Mouse (Mus musculus): Measurements from ENCODE around the gene Pax3. TPM values are rescaled to one million over a fixed set of nuclear protein-coding genes. Genes with fewer than 3 reads are reported as not detected.

The Pax3 gene
- polyA plus RNA-seq, 1 experiment = 0.10 TPM

GRCm38 (mm10) chr1:78203086-78203614 is 6.2 kb upstream of the Pax3 start:
- H3K27me3 ChIP-seq (ENCODE audit: control insufficient read depth, insufficient read depth, insufficient read length) = no peaks in the 10 kb centered on the region
- H3K4me3 ChIP-seq = peak overlapping the region; percentile 33
- H3K4me2 ChIP-seq (ENCODE audit: low read depth) = peak overlapping the region; percentile 89
- no peak for TF ChIP-seq CEBPB (IDR thresholded peaks at IDR 0.05; ENCODE audit: insufficient read depth, poor library complexity, severe bottlenecking)
- TF ChIP-seq POLR2A (IDR thresholded peaks at IDR 0.05; ENCODE audit: insufficient read length, low read depth) = no peak
- no peak for TF ChIP-seq MAX (IDR thresholded peaks at IDR 0.05; ENCODE audit: low read depth)
- TF ChIP-seq MYOG (IDR thresholded peaks at IDR 0.05; ENCODE audit: control insufficient read depth in 1 of 3, insufficient read depth in 1 of 3, insufficient read length in 2 of 3, low read depth in 2 of 3) = no peak
- TF ChIP-seq MYOD1 (IDR thresholded peaks at IDR 0.05; ENCODE audit: control insufficient read depth in 1 of 3, insufficient read length in 2 of 3, low read depth in 2 of 3) = no peak
- TF ChIP-seq REST (IDR thresholded peaks at IDR 0.05; ENCODE audit: insufficient read depth, insufficient read length) = no peak
- no peak for TF ChIP-seq TCF3 (IDR thresholded peaks at IDR 0.05; ENCODE audit: insufficient read length, low read depth)
- TF ChIP-seq SRF (IDR thresholded peaks at IDR 0.05; ENCODE audit: control insufficient read depth, insufficient read length, low read depth) = no peak
- no peaks in the 10 kb centered on the region for H3K79me2 ChIP-seq (ENCODE audit: control insufficient read depth, insufficient read depth)
- no peaks in the 10 kb centered on the region for H3K36me3 ChIP-seq (ENCODE audit: control insufficient read depth, insufficient read depth)
- no peak overlapping the region for H3ac ChIP-seq (ENCODE audit: control insufficient read depth, insufficient read length)

GRCm38 (mm10) chr1:78202466-78203085 is 5.6 kb upstream of the Pax3 start:
- no peak overlapping the region for H3K4me2 ChIP-seq (ENCODE audit: low read depth)
- no peak overlapping the region for H3K4me3 ChIP-seq

GRCm38 (mm10) chr1:78201251-78202010 is 4.5 kb upstream of the Pax3 start:
- Histone ChIP-seq H3K36me3 (ENCODE audit: control insufficient read depth, insufficient read depth) (no peaks in the 10 kb centered on the region), H3K27me3 (ENCODE audit: control insufficient read depth, insufficient read depth, insufficient read length) (no peaks in the 10 kb centered on the region), H3K4me2 (ENCODE audit: low read depth) (no peak overlapping the region), H3K79me2 (ENCODE audit: control insufficient read depth, insufficient read depth) (no peaks in the 10 kb centered on the region), H3ac (ENCODE audit: control insufficient read depth, insufficient read length) (no peak overlapping the region), H3K4me3 (no peak overlapping the region)
- TF ChIP-seq MYOG (IDR thresholded peaks at IDR 0.05; ENCODE audit: control insufficient read depth in 1 of 3, insufficient read depth in 1 of 3, insufficient read length in 2 of 3, low read depth in 2 of 3) (no peak), REST (IDR thresholded peaks at IDR 0.05; ENCODE audit: insufficient read depth, insufficient read length) (no peak), POLR2A (IDR thresholded peaks at IDR 0.05; ENCODE audit: insufficient read length, low read depth) (no peak), CEBPB (IDR thresholded peaks at IDR 0.05; ENCODE audit: insufficient read depth, poor library complexity, severe bottlenecking) (no peak), MAX (IDR thresholded peaks at IDR 0.05; ENCODE audit: low read depth) (no peak), USF1 (IDR thresholded peaks at IDR 0.05; ENCODE audit: low read depth) (no peak), TCF3 (IDR thresholded peaks at IDR 0.05; ENCODE audit: insufficient read length, low read depth) (no peak), E2F4 (IDR thresholded peaks at IDR 0.05; ENCODE audit: insufficient read depth) (no peak)

More at GRCm38 (mm10) chr1:78202466-78203085, 5.6 kb upstream of the Pax3 start:
- H3K36me3 ChIP-seq (ENCODE audit: control insufficient read depth, insufficient read depth) = no peaks in the 10 kb centered on the region
- H3K27me3 ChIP-seq (ENCODE audit: control insufficient read depth, insufficient read depth, insufficient read length) = no peaks in the 10 kb centered on the region
- no peak overlapping the region for H3ac ChIP-seq (ENCODE audit: control insufficient read depth, insufficient read length)
- TF ChIP-seq POLR2AphosphoS2 (IDR thresholded peaks at IDR 0.05; ENCODE audit: insufficient read length, low read depth) (no peak), POLR2A (IDR thresholded peaks at IDR 0.05; ENCODE audit: insufficient read length, low read depth) (no peak), REST (IDR thresholded peaks at IDR 0.05; ENCODE audit: insufficient read depth, insufficient read length) (no peak), MYOG (IDR thresholded peaks at IDR 0.05; ENCODE audit: control insufficient read depth in 1 of 3, insufficient read depth in 1 of 3, insufficient read length in 2 of 3, low read depth in 2 of 3) (no peak), MAX (IDR thresholded peaks at IDR 0.05; ENCODE audit: low read depth) (no peak), USF1 (IDR thresholded peaks at IDR 0.05; ENCODE audit: low read depth) (no peak)
- H3K79me2 ChIP-seq (ENCODE audit: control insufficient read depth, insufficient read depth) = no peaks in the 10 kb centered on the region

- no peak overlapping the region for H3ac ChIP-seq (ENCODE audit: control insufficient read depth, insufficient read length)
- no peaks in the 10 kb centered on the region for H3K27me3 ChIP-seq (ENCODE audit: control insufficient read depth, insufficient read depth, insufficient read length)
- no peaks in the 10 kb centered on the region for H3K79me2 ChIP-seq (ENCODE audit: control insufficient read depth, insufficient read depth)
- H3K36me3 ChIP-seq (ENCODE audit: control insufficient read depth, insufficient read depth) = no peaks in the 10 kb centered on the region
- TF ChIP-seq SRF (IDR thresholded peaks at IDR 0.05; ENCODE audit: control insufficient read depth, insufficient read length, low read depth) (no peak), E2F4 (IDR thresholded peaks at IDR 0.05; ENCODE audit: insufficient read depth) (no peak), CEBPB (IDR thresholded peaks at IDR 0.05; ENCODE audit: insufficient read depth, poor library complexity, severe bottlenecking) (no peak), POLR2A (IDR thresholded peaks at IDR 0.05; ENCODE audit: insufficient read length, low read depth) (no peak), MYOD1 (IDR thresholded peaks at IDR 0.05; ENCODE audit: control insufficient read depth in 1 of 3, insufficient read length in 2 of 3, low read depth in 2 of 3) (no peak), REST (IDR thresholded peaks at IDR 0.05; ENCODE audit: insufficient read depth, insufficient read length) (no peak), TCF3 (IDR thresholded peaks at IDR 0.05; ENCODE audit: insufficient read length, low read depth) (no peak), USF1 (IDR thresholded peaks at IDR 0.05; ENCODE audit: low read depth) (no peak), MYOG (IDR thresholded peaks at IDR 0.05; ENCODE audit: control insufficient read depth in 1 of 3, insufficient read depth in 1 of 3, insufficient read length in 2 of 3, low read depth in 2 of 3) (no peak), MAX (IDR thresholded peaks at IDR 0.05; ENCODE audit: low read depth) (no peak), TCF12 (IDR thresholded peaks at IDR 0.05; ENCODE audit: insufficient read depth, poor library complexity, severe bottlenecking) (no peak), POLR2AphosphoS2 (IDR thresholded peaks at IDR 0.05; ENCODE audit: insufficient read length, low read depth) (no peak)
- no peak overlapping the region for H3K4me3 ChIP-seq
- no peak overlapping the region for H3K4me2 ChIP-seq (ENCODE audit: low read depth)
Measured at GRCm38 (mm10) chr1:78200191-78200590, 3.3 kb upstream of the Pax3 start.
